Mouse (Mus musculus): ENCODE results near the gene Ciart.
"Not testable (repeated sequence)": the region's sequence is repeated elsewhere in the genome, so short reads cannot be mapped to it uniquely, and the experiment has no call there.

The Ciart gene

GRCm38 (mm10) chr3:95881979-95882815, at the start of gene Ciart:
Gene Ciart, minus strand, starts transcription at chr3:95882251.
- peak; percentile 96 to 99 for DNase-seq

- DNase-seq: no peak
These were observed 49.4 kb upstream of the Ciart start for GRCm38 (mm10) chr3:95931471-95931870.

GRCm38 (mm10) chr3:95930471-95930789, 48.4 kb upstream of the Ciart start:
- no peak for DNase-seq

- DNase-seq: peak in 1 of 2 experiments; percentile 39
These were observed 47.8 kb upstream of the Ciart start for GRCm38 (mm10) chr3:95929581-95930470.

- peak; percentile 98 for DNase-seq
These were observed 46.8 kb upstream of the Ciart start, which contains the start of gene Anp32e for GRCm38 (mm10) chr3:95928658-95929503. Gene Anp32e, plus strand, starts transcription at chr3:95929246.

GRCm38 (mm10) chr3:95928261-95928657, 46.2 kb upstream of the Ciart start:
- DNase-seq: no peak

- no peak for DNase-seq
These were observed 43.0 kb upstream of the Ciart start for GRCm38 (mm10) chr3:95925087-95925486.

GRCm38 (mm10) chr3:95924185-95924584, 42.1 kb upstream of the Ciart start:
- no peak for DNase-seq

- not testable (repeated sequence) for DNase-seq
These were observed 41.4 kb upstream of the Ciart start for GRCm38 (mm10) chr3:95923429-95923828.

- not testable (repeated sequence) for DNase-seq
These were observed 38.5 kb upstream of the Ciart start for GRCm38 (mm10) chr3:95920532-95920931.

GRCm38 (mm10) chr3:95916760-95917159, 34.7 kb upstream of the Ciart start:
- no peak for DNase-seq

GRCm38 (mm10) chr3:95914706-95915105, 32.7 kb upstream of the Ciart start:
- DNase-seq: no peak

- DNase-seq: no peak
These were observed 25.6 kb upstream of the Ciart start for GRCm38 (mm10) chr3:95907613-95908012.

- peak in 1 of 2 experiments; percentile 61 for DNase-seq
These were observed 24.8 kb upstream of the Ciart start for GRCm38 (mm10) chr3:95906860-95907259.

GRCm38 (mm10) chr3:95905940-95906492, 24.0 kb upstream of the Ciart start:
- peak in 1 of 2 experiments; percentile 70 for DNase-seq

GRCm38 (mm10) chr3:95905146-95905939, 23.3 kb upstream of the Ciart start:
- peak in 1 of 2 experiments; percentile 38 for DNase-seq

GRCm38 (mm10) chr3:95904568-95904967, 22.5 kb upstream of the Ciart start, which contains the start of gene Car14:
Gene Car14, minus strand, starts transcription at chr3:95904691.
- DNase-seq: peak; percentile 55 to 62

- DNase-seq: peak; percentile 80 to 82
These were observed 21.9 kb upstream of the Ciart start for GRCm38 (mm10) chr3:95903753-95904502.

- DNase-seq: peak in 1 of 2 experiments; percentile 35
These were observed 20.6 kb upstream of the Ciart start for GRCm38 (mm10) chr3:95902643-95903042.

- peak in 1 of 2 experiments; percentile 13 for DNase-seq
These were observed 20.2 kb upstream of the Ciart start for GRCm38 (mm10) chr3:95902373-95902625.

All from kidney, adult 8-10 months (tissue).